Mouse (Mus musculus) left cerebral cortex, postnatal 14 days (tissue): Measurements from ENCODE around the gene Them7. TPM values are rescaled to one million over a fixed set of nuclear protein-coding genes. Genes with fewer than 3 reads are reported as not detected.

ENCODE experiments used
- total RNA-seq, 2 experiments: library from RNA; stranded (reverse); gene quantifications; 2 replicates each; pipeline ENCODE4 v1.2.3; 2021

Gene Them7
- total RNA-seq, 2 experiments from 2014 or later: 0.37 TPM; not detected in 1

Other genes starting within 250 kb of the Them7 start
- 10 to 100 TPM; 86.1 to 86.5 TPM for gene Eif3m, start 207.2 kb upstream of the Them7 start, total RNA-seq
- not detected for gene Gm11060, start 132.3 kb upstream of the Them7 start, total RNA-seq
- gene Wt1, start 97.8 kb upstream of the Them7 start, total RNA-seq: under 1 TPM; 0.36 to 0.42 TPM
- gene Rcn1, start 175.0 kb downstream of the Them7 start, total RNA-seq: 10 to 100 TPM; 32.8 to 33.7 TPM